Mouse (Mus musculus) c-Kit-negative CD71-positive TER-119-positive erythroid progenitor cells, embryonic 14.5 days (primary cell): ENCODE data around the gene Cers4.

Source experiments
- DNase-seq: peaks from one replicate; pipeline ENCODE4 v3.0.0-alpha.2; 2013; ENCODE audit warnings: low read depth, low spot score

The Cers4 gene

GRCm38 (mm10) chr8:4492851-4493685 is at the start of gene Cers4:
TSS of gene Cers4 (plus strand) at chr8:4493026.
- DNase-seq: no peak

GRCm38 (mm10) chr8:4458165-4458564 is 34.7 kb upstream of the Cers4 start:
- no peak for DNase-seq

- DNase-seq: no peak
Measured at GRCm38 (mm10) chr8:4463061-4463460, 29.8 kb upstream of the Cers4 start.

GRCm38 (mm10) chr8:4474419-4475187 is 18.2 kb upstream of the Cers4 start:
- DNase-seq: no peak

- no peak for DNase-seq
Measured at GRCm38 (mm10) chr8:4481154-4481553, 11.7 kb upstream of the Cers4 start.

GRCm38 (mm10) chr8:4481586-4481985 is 11.2 kb upstream of the Cers4 start:
- no peak for DNase-seq

GRCm38 (mm10) chr8:4482501-4482900 is 10.3 kb upstream of the Cers4 start:
- DNase-seq: no peak

GRCm38 (mm10) chr8:4483330-4483729 is 9.5 kb upstream of the Cers4 start:
- no peak for DNase-seq

GRCm38 (mm10) chr8:4493686-4494440 is 1.0 kb downstream of the Cers4 start:
- DNase-seq: no peak

GRCm38 (mm10) chr8:4495976-4496375 is 3.1 kb downstream of the Cers4 start:
- DNase-seq: no peak

GRCm38 (mm10) chr8:4497610-4498009 is 4.8 kb downstream of the Cers4 start:
- no peak for DNase-seq

- no peak for DNase-seq
Measured at GRCm38 (mm10) chr8:4505364-4505763, 12.5 kb downstream of the Cers4 start.

- DNase-seq: no peak
Measured at GRCm38 (mm10) chr8:4507527-4507926, 14.7 kb downstream of the Cers4 start.

- no peak for DNase-seq
Measured at GRCm38 (mm10) chr8:4510824-4511223, 18.0 kb downstream of the Cers4 start.

GRCm38 (mm10) chr8:4511429-4512115 is 18.7 kb downstream of the Cers4 start:
- no peak for DNase-seq

GRCm38 (mm10) chr8:4512116-4512495 is 19.3 kb downstream of the Cers4 start:
- no peak for DNase-seq

GRCm38 (mm10) chr8:4516162-4516561 is 23.3 kb downstream of the Cers4 start:
- DNase-seq: no peak

GRCm38 (mm10) chr8:4521472-4521871 is 28.6 kb downstream of the Cers4 start:
- no peak for DNase-seq

- DNase-seq: no peak
Measured at GRCm38 (mm10) chr8:4523525-4523924, 30.7 kb downstream of the Cers4 start.
